Mouse (Mus musculus): ENCODE data around the gene Shisal2a.

The Shisal2a gene

DNA sequence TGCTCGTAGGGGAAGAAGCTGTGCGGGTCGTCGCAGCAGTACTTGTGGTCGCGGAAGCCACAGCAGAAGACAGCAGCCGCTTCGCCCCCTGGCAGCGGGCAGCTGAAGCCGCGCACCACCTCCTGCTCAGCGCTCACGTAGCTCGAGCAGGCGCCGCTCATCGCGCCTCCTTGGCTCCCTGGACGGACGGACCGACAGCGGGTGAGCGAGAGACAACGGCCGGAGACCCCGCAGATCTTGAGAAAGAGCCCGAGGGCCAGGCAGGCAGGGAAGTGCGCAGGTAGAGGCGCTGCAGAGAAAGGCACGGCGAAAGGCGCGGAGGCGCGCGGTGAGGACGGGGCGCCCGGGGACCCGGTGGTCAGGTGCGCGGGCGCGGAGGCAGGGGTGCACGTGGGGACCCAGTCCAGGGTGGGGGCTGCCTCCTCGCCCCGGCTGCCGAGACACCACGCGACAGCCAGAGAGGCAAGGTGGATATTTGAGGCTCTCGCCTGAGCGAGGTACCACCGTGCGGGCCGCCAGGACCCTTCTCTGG is at the start of gene Shisal2a:
TSS of gene Shisal2a (minus strand) at position 167 of the 532 bp plus-strand sequence.
- no peak for DNase-seq

- DNase-seq = no peak
These were observed 48.4 kb upstream of the Shisal2a start for GRCm38 (mm10) chr4:108431561-108431936.

DNA sequence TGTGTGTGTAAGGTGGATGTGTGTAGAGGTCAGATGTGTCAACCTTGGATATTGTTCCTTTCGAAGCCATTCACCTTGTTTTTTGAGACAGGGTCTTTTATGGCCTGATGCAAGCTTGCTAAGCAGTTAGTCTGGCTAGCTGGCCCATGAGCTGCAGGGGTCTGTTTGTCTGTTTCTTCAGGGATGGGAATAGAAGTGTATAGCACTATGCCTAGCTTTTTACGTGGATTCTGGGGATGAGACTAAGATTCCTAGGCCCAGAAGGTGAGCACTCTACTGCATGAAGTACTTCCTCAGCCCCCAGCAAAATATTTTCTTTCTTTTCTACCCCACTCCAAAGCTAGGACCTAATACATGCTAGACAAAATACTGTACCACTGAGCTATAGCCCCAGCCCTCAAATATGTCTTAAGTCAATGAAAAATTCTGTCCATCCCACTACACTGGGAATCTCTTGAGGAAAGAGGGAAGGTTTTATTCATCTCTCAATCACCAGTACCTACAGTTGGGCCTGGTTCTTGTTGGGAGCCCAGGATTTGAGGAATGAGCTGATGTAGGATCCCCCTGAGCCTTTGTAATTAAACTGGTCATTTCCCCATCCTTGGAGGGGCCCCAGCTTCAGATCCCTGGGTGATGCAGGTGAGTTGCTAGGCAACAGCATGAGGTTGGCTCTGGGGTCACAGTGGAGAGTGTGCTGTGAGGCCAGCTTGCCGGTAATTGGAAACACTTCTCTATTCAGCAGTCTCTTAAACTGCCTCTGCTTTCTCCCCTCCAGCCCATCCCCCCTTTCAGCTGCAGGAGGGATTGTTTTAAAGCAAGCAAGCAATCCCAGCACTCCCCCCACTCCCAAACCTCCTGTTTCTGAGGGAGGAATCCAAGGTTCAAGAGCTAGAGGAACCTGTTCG is 47.8 kb upstream of the Shisal2a start:
- peak; percentile 71 for DNase-seq

- peak; percentile 86 for DNase-seq
These were observed 45.2 kb upstream of the Shisal2a start for GRCm38 (mm10) chr4:108428341-108428721.

- DNase-seq = peak; percentile 42
These were observed 44.7 kb upstream of the Shisal2a start for GRCm38 (mm10) chr4:108427719-108428340.

- DNase-seq = no peak
These were observed 41.4 kb upstream of the Shisal2a start for GRCm38 (mm10) chr4:108424587-108424986.

DNA sequence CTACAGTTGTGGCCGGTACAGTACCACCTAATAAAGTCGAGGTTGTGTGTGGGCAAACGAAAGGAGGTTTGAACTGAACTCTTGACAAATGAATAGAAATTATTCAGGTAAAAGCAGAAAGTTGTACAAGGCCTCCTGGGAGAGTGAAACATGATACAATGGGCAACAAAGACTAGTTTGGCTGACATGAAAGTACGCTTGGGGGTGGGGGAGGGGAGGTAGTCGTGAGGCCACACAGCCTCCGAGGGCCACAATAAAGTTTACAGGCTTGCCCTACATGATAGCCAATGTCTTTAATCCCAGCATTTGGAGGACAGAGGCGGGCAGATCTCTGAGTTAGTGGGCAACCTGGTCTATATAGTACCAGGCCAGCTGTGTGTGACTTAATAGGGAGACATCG is 24.5 kb upstream of the Shisal2a start:
- DNase-seq = no peak

DNA sequence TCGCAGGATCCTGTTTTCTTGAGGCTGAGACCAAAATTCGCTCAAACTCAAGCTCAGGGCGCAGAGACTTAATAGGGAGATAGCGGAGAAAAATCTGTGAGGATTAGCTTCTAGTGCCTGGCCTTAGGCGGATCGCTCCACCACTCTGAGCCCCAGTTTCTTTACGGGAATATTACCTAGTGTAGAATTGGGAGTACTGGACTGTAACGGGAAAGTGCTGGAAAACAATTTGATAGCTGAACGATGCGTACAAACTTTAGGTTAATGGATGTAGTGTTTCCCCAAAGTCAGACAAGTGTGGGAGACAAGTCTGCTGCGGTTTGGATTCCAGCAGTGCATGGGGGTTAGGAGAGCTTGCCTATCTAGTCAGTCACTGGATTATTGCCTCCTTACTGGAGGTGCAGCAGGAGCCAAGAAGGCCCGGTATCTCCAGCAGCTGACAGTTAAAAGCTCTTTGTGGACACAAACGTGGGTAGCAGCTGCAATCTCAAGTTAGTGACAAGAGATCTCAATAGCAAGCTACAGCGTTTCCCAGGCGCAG is 23.8 kb upstream of the Shisal2a start, which contains the start of gene Gpx7:
TSS of gene Gpx7 (minus strand) at position 101 of the 541 bp plus-strand sequence.
- DNase-seq = peak; percentile 87

DNA sequence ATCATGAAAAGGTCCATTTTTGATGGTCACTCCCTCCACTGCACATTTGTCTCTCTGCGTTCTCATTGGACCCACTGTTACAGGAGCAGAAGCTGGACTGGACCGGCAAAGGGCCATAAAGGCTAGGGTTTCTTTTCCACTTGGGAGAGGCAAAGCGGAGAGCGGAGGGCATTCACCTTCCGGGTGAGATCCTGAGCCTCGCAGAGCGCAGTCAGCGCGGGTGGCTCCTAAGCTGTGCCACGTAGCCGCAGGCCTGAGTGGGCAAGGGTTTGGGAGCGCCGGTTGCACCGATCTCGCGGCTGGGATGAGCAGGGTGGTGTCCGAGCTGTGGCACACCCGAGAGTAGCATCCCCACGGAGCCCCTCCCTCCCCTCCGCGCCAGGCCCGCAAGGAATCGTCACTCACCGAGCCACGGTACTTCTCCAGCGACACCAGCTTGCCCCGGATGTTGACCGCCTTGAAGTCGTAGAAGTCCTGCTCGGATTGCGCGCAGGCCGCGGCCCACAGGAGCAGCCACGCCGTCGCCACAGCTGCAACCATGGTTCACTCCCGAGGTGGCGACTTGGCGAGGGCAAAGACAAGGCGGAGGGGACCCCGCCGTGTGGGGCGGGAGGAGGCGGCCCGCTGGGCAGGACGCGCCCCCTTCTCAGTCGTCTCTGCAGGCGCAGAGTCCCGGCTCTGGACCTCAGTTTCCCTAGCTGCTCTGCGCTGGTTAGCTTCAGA is 23.1 kb upstream of the Shisal2a start:
- peak; percentile 98 for DNase-seq

DNA sequence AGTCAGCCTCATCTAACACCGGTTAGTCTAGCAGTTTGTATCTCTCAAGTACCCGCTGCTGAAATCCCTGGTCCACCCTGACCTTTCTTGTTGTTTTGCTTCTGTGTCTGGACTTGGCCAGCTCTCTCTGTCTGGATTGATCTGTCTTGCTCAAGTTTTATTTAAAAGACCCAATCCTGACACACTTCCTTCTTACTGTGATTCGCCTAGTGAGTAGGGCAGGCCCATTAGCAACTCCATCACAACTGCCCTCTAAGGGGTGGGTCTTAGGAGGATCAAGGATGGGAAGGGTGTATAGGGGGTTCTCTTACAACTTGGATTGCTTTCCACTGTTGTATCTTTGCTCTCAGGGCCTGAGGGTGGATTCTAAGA is 22.6 kb upstream of the Shisal2a start:
- peak; percentile 98 for DNase-seq

GRCm38 (mm10) chr4:108403861-108404635 is 20.9 kb upstream of the Shisal2a start:
- peak; percentile 59 for DNase-seq

GRCm38 (mm10) chr4:108400395-108400794 is 17.2 kb upstream of the Shisal2a start:
- DNase-seq = peak; percentile 92

DNA sequence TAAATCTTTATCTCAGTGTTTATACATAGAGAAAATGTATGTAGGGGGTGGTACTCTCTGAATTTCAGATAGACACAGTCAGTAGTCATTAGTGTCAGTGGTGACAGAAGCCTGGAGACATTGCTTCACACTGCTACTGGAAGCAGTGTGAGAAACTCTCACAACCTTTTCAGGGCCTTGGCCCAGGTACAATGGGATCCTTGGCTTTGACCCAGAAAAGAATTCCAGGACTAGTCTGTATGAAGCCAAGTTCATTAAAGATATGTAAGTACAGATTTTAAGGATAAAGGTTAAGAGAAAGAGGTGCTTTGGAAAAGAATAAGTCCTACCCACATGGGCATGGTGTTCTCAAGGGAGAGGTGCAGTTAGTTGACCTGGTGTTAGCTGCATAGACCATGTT is 11.1 kb upstream of the Shisal2a start:
- no peak for DNase-seq

DNA sequence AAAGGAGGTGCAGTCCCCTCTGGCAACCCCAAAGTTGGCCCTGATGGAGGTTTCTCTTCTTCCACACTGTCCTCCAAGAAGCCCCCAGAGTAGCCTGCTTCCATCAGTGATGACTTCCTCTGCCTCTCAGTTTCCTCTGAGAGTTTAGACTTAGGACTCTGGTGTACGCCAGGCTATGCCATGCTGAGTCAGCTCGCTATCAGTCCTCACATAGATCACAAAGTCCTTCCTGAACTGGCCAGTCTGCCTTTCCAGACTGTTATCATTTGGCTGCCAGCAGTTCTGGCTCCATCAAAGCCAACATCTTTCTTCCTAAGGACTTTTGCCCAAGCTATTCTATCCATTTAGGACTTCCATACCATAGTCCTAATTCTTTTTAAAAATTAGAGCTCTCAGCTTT is 9.4 kb upstream of the Shisal2a start:
- DNase-seq = no peak

GRCm38 (mm10) chr4:108391124-108391523 is 8.0 kb upstream of the Shisal2a start:
- DNase-seq = no peak

DNA sequence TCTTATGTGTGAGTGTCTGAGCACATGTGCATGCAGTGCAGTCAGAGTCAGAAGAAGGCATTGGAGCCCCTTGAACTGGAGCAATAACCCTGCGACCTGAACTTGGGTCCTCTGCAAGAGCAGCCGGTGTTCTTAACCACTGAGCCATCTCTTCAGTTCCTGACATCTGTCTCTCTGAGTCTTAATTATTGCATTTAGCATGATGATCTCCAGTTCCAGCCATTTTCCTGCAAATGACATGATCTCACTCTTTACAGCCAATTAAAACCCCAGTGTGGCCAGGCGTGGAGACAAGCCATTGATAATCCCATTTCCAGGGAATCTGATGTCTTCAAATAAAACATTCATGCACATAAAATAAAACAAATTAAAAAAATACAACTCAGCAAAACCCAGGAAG is 5.6 kb upstream of the Shisal2a start:
- no peak for DNase-seq

DNA sequence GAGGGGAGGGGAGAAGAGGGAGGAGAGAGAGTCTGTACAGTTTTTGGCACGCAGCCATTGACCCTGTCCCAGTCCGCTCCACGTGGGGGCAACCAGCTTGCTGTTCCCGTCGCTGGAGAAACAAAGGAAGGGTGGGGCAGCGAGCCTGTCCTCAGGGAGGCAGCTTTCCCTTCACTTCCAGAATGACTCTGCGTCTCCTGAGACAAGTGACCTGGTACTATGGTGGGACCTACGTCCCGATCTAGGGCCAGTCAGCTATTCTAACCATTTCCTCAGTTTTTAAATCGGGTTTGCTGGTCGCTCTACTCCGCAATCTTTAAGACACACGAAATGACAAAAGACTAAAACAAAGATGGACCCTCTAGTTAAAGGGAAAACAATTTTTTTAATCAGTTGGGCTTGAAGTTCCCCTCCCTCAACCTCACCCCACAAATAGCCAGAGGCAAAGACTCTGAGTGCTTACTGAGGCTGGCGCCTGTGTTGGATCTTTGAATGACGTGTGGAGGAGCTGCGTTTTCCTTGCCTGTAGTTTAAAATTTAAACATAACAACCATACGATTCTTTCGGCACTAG is 4.6 kb upstream of the Shisal2a start:
- peak; percentile 99 for DNase-seq

GRCm38 (mm10) chr4:108387106-108387505 is 4.0 kb upstream of the Shisal2a start:
- peak; percentile 88 for DNase-seq

DNA sequence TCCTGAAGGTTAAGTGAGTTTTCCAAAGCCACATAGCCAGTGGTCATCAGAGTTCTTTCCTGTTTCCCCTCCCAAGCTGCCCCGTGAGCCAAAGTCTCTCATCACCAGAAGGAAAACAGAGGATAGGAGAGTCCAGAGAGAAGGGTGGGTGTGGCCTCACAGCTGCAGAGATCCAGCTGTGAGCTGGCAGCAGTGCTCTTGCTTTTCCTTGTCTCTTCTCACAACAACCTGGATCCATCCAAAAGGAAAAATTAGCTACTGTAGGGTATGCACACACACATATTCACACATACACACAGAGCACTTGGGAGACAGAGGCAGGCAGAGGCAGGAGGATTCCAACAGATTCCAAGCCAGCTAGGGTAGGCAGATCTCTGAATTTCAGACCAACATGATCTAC is 2.9 kb upstream of the Shisal2a start:
- peak; percentile 91 for DNase-seq

GRCm38 (mm10) chr4:108380146-108380545 is 3.0 kb downstream of the Shisal2a start:
- DNase-seq = no peak

DNA sequence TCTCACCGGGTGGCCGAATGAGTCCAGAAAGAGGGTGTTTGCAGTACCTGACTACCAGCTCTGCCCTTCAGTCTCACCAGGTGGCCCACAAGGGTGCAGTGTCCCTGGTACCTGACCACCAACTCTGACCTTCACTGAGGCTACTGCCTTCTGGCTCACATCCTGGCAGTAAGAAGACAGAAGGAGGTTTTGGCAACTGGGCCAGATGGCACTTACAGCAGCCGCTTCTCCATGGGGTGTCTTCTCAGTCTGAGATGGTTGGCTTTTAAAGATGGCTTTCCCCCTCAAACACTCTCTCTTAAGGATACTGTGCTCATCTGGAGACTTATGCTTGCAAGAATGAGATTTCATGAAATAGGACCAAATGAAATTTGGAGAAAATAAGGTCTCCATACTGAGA is 3.7 kb downstream of the Shisal2a start:
- no peak for DNase-seq

DNA sequence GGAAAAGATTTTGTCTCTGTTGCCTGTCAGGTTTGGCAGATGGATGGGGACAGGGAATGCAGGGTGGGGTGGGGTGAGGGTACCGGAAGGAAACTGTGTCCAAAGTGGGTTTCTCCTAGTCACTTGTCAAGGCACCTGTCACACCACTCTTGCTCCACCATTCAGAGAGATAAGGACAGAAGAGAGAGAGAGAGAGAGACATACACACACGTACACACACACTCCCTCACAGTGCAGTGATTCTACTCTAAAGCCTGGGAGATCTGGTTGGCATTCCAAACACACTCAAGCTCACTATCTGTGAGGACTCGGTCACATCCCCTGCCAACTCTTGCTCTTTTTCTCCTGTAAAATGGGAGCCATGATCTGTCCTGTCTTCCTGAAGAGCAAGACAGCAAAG is 11.0 kb downstream of the Shisal2a start:
- no peak for DNase-seq
